Mouse (Mus musculus) lung, postnatal 14 days (tissue): ENCODE measurements around the gene Zbed4.
"Not testable (repeated sequence)": the region's sequence is repeated elsewhere in the genome, so short reads cannot be mapped to it uniquely, and the experiment has no call there.

Experiments used
- DNase-seq: peaks from one replicate; pipeline ENCODE4 v3.0.0; 2021

The Zbed4 gene

DNA sequence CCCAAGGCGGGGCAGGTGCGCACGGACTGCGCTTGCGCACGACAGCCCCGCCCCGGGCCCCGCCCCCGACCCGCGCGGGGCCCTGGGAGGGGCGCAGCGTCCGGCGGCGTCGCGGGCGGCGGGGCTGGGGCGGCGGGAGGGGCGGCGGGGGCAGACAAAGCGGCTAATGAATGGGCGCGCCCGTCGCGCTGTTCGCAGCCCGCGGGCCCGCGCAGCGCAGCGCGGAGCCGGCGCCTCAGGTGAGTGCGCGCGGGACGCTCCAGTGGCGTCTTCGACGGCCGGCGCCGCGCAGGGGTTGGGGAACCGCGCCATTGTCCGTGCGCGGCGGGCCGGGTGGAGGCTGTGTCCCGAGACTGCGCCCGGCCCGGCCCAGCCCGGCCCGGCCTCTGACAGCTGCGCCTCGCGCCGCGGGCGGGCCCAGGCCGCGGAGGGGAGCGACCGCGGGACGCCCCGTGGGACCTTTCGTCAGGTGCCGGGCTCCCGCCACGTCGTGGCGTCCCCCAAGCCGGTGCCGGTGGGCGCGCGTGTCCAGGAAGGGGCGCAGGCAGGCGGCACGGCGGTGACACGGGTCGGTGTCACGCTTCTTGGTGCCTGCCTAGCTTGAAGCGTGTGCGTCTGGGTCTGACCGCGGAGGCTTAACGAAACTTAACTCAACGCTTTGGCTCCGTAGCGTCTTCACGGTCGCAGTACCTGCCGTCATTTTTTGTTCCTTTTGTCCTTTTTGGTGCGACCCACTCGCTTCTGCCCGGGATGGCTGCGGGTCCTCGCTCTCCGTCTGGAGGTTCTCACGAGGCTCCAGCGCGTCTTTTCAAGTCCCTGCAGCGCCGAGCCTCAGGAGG, at the start of gene Zbed4:
TSS of gene Zbed4 (plus strand) at position 97 of the 839 bp plus-strand sequence.
- peak; percentile 35 for DNase-seq

DNA sequence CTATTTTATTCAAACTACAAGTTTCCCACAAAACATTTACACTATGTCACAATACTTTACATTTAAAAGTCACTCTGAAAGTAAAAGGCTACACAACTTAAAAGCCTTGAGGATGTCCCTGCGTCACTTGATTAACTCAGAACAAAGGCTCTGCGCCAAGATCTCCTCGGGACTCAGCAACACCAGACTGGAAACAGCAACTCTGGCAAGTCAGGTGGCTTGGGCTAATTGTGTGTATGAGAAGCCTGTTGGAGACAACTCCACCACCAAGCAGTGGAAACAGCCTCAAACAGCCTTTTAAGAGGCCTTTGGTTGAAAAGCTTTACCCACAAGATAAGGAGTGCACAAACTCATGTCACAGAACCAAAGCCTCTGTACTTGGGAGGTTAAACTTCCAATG, 49.0 kb upstream of the Zbed4 start:
- DNase-seq = peak; percentile 30

DNA sequence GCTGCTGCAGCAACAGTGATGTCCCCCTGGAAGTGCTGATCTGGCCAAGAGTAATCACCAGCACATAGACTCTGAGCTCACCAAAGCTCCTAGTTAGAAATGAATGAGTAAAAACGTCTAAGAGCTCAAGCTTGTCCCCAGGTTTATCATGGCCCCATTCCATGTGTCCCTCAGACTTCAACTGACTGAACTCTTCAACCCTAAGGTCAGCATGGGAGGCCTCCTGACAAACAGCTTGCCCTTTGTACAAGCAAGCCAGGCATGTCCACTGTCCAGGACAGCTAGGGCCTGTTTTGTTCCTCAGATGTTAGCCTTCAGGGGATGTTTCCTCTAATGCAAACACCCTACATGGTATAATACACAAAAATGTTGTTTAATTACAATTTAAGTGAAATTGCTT, 47.2 kb upstream of the Zbed4 start:
- no peak for DNase-seq

GRCm38 (mm10) chr15:88706320-88706719, 45.1 kb upstream of the Zbed4 start:
- DNase-seq = no peak

DNA sequence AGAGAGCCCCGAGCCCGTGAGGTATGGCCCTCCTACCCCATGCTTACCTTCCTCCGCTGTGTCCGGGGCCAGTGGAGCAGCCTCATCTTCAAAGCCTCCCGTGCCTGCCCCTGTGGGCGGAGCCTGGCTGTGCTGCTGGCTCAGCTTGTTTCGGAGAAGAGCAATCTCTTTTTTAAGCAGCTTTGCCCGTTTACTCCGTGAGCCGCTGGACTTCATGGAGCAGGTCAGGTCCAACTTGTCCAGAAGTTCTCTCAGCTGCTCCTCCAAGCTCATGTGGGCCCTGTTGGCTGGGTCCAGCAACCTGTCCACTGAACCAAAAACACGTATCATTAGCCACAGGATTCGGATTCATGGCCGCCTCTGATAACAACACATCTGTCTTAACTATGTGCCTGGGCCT, 44.5 kb upstream of the Zbed4 start:
- DNase-seq = not testable (repeated sequence)

DNA sequence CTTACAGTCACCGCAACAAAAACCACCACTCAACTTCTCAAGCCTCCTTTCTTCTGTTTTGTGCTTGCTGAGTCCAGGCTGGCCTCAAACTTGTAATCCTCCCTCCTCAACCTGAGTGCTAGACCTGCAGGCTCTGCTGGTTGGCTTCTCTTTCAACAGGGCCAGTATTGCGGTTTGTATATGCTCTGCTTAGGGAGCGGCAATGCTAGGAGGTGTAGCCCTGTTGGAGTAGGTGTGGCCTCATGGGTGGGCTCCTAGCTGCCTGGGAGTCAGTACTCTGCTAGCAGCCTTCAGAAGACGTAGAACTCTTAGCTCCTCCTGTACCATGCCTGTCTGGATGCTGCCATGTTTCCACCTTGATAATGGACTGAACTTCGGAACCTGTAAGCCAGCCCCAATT, 43.3 kb upstream of the Zbed4 start:
- DNase-seq = no peak

- DNase-seq = no peak
Measured at GRCm38 (mm10) chr15:88708657-88709511, 42.6 kb upstream of the Zbed4 start.

- DNase-seq = no peak
Measured at GRCm38 (mm10) chr15:88709878-88710277, 41.6 kb upstream of the Zbed4 start.

DNA sequence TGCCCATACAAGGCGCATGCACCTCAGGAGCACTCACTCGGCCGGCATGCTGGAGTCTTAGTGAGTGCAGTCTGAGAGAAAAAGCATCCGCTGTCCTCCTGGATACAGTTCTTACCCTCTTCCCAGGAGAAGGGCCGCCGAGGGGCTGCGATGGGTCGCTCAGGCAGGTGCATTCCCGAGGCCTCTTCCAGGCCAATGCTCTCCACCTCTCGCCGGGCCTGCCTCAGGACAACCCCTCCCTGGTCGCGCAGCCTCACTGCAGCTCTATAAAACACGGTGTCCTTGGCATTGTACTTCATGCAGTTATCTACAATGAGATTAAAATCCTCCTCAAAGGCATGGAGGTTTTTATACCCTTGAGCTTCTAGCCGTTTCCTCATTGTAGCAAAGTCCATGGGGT, 39.0 kb upstream of the Zbed4 start:
- no peak for DNase-seq

DNA sequence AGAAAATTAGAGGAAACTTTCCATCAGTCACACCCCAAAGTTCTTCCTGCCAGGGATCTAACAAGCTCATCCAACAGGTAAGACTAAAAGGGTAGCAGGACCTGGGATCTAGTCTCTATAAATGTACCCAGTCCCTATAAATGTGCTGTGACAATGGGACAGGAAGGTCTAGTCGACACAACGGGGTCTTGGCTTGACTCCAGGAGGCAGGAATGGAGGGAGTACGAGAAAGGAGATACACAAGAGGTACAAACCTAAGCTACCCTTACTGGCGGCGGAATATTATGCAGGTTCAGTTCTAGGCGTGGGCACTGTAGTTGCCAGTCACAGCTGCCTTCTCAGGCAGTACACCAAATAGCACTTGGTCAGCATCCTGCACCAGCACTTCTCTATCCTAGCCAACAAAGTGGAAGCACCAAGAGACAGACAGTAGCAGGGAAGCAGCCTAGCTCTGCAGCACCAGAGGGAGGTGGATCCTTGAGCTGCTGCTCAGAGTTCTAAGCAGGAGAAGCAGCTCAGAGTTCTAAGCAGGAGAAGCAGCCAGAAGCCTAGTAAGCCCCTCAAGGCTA, 37.4 kb upstream of the Zbed4 start:
- no peak for DNase-seq

- no peak for DNase-seq
Measured at GRCm38 (mm10) chr15:88716350-88716749, 35.1 kb upstream of the Zbed4 start.

GRCm38 (mm10) chr15:88717239-88717638, 34.2 kb upstream of the Zbed4 start:
- DNase-seq = no peak

DNA sequence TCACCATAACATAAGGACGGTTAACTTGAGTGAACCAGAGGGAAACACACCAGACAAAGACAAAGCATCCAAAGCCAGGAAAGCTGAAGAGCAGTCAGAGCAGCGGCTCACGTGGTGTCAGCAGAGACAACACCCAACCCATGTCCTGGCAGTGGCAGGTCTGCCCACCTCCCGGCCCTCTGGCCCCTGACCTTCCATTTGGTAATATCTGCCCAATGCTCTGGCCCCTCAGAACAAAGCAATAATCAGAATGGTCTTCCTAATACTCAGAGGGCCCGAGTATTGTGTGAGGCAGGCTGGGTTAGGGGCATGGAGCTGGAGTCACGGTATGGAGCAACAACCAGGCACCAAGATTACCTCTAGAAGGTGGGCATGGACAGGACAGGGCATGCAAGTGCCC, 28.3 kb upstream of the Zbed4 start:
- no peak for DNase-seq

DNA sequence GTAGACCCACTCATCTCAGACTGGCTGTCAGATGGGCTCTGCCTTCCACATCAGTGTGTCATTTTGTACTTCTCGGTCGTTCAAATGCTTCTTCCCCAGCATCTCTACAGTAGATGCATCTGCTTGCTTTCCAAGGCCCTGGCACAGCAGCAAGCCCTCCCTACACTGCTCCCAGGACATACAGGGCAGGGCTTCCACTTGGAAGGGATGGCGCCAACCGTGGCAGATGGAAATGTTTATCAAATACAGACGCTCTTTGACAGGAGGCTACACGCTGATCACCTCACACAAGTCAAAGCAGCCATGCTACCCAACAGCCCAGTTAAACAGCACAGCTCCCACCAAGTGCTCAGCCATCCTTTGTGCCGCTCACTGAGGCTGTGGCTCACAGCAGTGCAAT, 27.1 kb upstream of the Zbed4 start:
- no peak for DNase-seq

- no peak for DNase-seq
Measured at GRCm38 (mm10) chr15:88725036-88725435, 26.4 kb upstream of the Zbed4 start.

GRCm38 (mm10) chr15:88727204-88727603, 24.3 kb upstream of the Zbed4 start:
- DNase-seq = no peak

GRCm38 (mm10) chr15:88730717-88731116, 20.7 kb upstream of the Zbed4 start:
- no peak for DNase-seq

DNA sequence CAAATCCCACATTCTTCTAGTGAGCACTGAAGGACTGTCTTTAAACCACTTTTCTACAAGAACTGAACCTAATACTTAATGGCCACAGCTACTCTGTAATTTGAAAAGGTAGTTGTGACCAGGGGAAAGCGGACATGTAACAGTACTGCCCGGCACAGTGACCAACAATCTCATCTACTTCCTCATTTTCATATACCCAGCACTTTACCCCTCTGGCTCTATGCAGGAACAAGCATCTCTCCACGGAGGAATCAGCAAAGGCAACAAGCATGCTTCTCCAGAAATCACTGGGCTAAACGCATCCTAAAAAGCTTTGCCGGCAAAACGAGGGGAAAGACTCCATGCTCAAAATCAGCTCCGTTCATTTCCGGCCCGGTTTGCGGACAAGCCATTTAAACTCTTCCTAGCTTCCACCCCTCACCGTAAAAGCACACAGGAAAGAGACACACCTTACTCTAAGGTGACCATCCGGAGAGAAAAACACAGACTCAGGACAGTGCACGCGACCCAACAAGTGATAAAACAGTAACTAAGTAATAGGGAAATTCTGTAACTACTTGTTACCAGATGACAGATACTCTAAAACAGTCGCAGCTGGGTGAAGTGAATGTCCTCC, 18.9 kb upstream of the Zbed4 start:
- DNase-seq = no peak

DNA sequence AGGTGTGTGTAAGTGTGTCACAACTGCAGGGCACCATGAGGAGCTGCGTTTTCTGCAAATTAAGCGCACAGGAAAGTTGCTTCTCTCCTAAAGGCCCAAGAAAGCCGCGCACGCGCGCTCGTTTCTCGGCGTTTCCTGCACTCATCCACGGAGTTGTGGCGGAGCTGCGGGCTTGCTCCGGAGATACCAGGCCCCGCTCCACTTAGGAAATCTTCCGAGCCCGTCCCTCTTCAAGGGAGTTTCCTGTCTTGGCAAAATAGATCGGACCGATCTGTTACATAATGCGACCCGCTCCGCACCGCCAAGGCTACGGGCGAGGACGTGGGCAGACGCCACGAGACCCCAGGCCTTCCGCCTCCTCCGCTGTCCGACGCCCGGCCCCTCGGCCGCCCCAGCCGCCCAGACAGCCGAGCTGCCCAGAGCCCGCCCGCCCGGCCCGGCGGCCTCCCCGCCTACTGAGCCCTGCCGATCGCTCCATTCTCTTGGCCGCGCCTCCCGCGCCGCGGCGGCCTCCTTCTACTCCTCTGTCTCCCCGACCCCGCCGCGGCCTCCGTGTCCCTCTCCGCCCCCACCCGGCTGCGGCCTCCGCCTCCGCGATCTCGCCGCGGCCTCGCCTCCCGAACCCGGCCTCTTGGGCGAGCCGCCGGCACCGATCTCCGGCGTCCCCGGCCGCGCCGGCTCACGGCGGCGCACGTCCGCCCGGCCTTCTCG, 18.3 kb upstream of the Zbed4 start:
- peak; percentile 74 for DNase-seq

DNA sequence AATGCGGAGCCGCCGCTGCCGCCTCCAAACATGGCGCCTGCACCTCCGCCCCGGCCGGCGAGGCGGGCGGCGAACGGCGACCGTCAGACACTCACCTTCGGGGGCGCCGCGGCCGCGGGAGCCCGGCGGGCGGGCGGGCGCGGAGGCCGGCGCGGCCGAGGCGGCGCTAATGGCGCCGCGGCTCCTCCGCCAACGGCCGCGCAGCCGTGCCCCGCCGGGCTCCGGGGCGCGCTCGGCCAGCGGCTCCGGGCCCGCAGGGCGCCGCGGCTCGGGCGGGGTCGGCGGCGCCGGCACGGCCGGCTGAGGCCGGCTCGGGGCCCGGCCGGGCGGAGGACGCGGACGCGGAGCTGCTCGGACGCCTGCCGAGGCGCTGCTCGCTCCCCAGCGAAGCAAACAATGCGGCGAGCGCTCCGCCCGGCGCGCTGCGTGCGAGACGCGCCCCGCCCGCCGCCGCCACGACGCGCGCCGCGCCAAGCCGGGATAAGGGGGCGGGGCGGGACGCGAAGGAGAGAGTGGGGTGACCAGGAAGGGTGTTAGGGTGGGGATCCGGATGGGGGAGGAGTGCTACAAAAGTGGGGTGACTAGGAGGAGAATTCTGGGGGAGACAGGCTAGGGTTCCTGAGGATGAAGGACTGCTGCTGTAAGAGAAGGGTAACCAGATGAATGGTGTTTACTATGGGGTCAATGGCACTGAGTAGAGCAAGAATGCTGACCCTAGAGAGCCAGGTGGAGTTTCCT, 17.5 kb upstream of the Zbed4 start, which contains the start of gene Brd1:
TSS of gene Brd1 (minus strand) at position 400 of the 738 bp plus-strand sequence.
- DNase-seq = peak; percentile 81

- DNase-seq = no peak
Measured at GRCm38 (mm10) chr15:88736166-88736565, 15.3 kb upstream of the Zbed4 start.

DNA sequence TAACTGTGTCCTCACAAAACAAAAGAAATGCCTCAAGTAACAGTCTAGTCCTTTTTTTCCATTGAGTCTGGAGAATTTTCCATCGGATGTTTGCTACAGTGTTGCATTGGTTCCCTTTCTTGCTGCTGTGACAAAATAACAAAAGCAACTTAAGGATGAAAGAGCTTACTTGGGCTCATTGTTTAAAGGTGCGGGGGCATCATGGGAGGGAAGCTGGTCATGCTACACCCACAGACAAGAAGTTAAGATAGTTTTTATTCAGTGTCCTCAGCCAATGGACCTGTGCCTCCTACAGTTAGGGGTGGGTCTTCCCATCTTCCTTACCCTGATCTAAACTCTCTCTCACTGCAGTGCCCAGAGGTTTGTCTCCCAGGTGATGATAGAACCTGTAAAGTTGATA, 13.0 kb upstream of the Zbed4 start:
- no peak for DNase-seq
